Mouse (Mus musculus): Measurements from ENCODE around the gene Hdhd5. TPM values are rescaled to one million over a fixed set of nuclear protein-coding genes. Genes with fewer than 3 reads are reported as not detected.

The Hdhd5 gene
- polyA plus RNA-seq, 1 experiment from 2014 or later = 15.6 TPM

DNA sequence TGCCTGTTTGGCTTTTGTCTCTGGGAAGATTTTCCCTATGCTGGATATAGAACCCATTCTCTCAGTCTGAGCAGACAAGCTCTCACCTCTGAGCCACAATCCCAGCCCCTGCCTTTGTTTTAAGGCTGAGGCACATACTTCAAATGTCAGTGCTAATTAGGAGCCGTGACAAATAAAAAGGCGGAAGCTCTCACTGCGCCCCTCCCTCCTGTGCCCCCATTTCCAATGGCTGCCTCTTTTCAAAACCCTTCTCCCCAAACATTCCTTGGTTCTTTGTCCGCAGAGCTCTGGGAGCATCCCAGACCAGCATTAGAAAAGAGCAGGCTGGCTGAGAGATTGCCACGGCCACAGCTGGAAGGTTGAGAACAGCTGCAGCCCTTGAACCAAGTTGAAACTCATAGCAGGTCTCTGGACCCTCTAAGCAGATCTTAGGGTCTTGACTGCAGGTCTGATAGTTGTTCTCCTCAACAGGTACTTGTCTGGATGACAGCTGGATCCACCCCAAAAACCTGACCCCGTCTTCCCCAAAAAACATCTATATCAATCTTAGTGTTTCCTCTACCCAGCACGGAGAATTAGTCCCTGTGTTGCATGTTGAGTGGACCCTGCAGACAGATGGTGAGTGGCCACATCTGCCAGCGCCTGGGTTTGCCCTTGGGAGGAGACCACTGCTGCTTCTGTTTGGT lies 58.5 kb downstream of the Hdhd5 start:
- H3K4me3 ChIP-seq (ENCODE audit: low read depth, low read length) = no peak overlapping the region
- no peak overlapping the region for H3K27ac ChIP-seq (ENCODE audit: low read depth)
- no peak for TF ChIP-seq CTCF (IDR thresholded peaks at IDR 0.05; ENCODE audit: low read depth)
- H3K4me2 ChIP-seq = no peak overlapping the region
- no peaks in the 10 kb centered on the region for H3K4me1 ChIP-seq (ENCODE audit: insufficient read depth)
- H3K27me3 ChIP-seq (ENCODE audit: insufficient read depth, low read length) = no peaks in the 10 kb centered on the region
- no peak for ATAC-seq (ENCODE audit: insufficient read depth)
- 40% methylated on average over 8 of the region's 8 CpGs for WGBS
- no peak overlapping the region for H3K9ac ChIP-seq
- H3K36me3 ChIP-seq (ENCODE audit: insufficient read depth) = no peaks in the 10 kb centered on the region
- DNase-seq = no peak
- H3K9me3 ChIP-seq (ENCODE audit: low read depth, low read length) = no peaks in the 10 kb centered on the region

DNA sequence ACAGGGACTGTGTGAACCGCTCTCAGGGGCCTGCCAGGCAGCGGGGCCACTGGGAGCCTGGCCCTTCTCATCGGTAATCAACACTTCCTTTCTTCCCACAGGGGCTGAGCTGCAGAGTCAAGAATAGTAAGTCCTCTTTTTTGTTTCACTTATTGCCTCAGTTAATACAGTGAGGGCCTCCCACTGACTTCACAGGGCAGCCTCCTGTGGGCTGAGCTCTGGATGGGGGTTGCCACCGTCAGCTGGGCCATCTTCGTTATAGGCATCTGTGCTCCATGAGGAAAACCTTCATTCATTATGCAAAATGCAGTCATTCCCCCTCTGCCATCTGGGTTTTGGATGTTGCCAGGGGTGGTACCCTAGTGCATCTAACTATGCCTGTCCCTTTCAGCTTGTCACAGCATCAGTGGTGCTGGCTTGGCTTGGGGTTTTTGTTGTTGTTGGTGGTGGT lies 59.1 kb downstream of the Hdhd5 start:
- no peak for ATAC-seq (ENCODE audit: insufficient read depth)

DNA sequence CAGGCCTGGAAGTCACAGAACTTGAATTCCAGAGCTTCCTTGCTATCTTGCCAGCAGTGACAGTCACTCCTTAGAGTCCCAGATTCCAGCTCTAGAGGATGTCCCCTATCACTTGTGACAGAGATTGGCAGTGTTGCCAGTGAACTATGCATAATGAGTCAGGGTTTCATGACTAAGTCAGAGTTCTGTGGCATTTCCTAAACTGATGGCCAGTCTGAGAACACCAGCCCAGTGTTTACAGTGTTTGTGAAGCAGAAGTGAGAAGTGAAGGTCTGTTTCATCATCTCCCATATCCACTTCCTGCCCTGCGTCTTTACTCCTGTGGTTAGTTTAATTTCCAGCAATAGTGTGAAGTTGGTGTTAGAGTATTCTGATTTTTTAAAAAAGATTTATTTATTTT lies 60.5 kb downstream of the Hdhd5 start:
- Histone ChIP-seq H3K9ac (no peak overlapping the region), H3K4me1 (ENCODE audit: insufficient read depth) (no peaks in the 10 kb centered on the region), H3K9me3 (ENCODE audit: low read depth, low read length) (no peaks in the 10 kb centered on the region), H3K4me2 (no peak overlapping the region), H3K36me3 (ENCODE audit: insufficient read depth) (no peaks in the 10 kb centered on the region), H3K27ac (ENCODE audit: low read depth) (no peak overlapping the region), H3K4me3 (ENCODE audit: low read depth, low read length) (no peak overlapping the region), H3K27me3 (ENCODE audit: insufficient read depth, low read length) (no peaks in the 10 kb centered on the region)
- ATAC-seq (ENCODE audit: insufficient read depth) (no peak), DNase-seq (no peak)
- WGBS = 41% methylated on average over 1 of the region's 1 CpGs
- TF ChIP-seq CTCF (IDR thresholded peaks at IDR 0.05; ENCODE audit: low read depth) = no peak

More for the DNA sequence above, 59.1 kb downstream of the Hdhd5 start:
- WGBS = 26% methylated on average over 5 of the region's 5 CpGs
- Histone ChIP-seq H3K27ac (ENCODE audit: low read depth) (no peak overlapping the region), H3K4me2 (no peak overlapping the region), H3K4me3 (ENCODE audit: low read depth, low read length) (no peak overlapping the region), H3K27me3 (ENCODE audit: insufficient read depth, low read length) (no peaks in the 10 kb centered on the region), H3K9ac (no peak overlapping the region), H3K9me3 (ENCODE audit: low read depth, low read length) (no peaks in the 10 kb centered on the region), H3K4me1 (ENCODE audit: insufficient read depth) (no peaks in the 10 kb centered on the region), H3K36me3 (ENCODE audit: insufficient read depth) (no peaks in the 10 kb centered on the region)
- no peak for TF ChIP-seq CTCF (IDR thresholded peaks at IDR 0.05; ENCODE audit: low read depth)
- DNase-seq = no peak

DNA sequence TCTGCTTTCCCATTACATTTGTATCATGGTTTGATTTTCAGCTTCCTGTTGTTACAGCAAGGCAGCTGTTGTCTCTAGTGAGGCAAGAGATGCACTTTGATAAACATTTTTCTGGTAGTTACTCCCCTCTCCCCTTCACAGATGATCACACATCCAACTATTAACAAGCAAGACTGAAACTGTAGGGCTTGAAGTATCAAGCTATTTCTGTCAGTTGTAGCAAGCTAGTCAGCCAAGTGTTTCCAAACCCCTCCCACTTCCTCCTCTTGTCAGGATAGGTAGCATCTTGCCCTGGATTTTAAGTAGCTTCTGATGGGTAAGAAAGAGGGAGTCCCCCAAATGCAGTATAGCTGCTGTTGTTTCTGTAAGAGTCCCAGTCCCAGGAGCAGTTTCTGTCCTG lies 61.3 kb downstream of the Hdhd5 start:
- DNase-seq (no peak), ATAC-seq (ENCODE audit: insufficient read depth) (no peak)
- Histone ChIP-seq H3K9me3 (ENCODE audit: low read depth, low read length) (no peaks in the 10 kb centered on the region), H3K36me3 (ENCODE audit: insufficient read depth) (no peaks in the 10 kb centered on the region), H3K4me3 (ENCODE audit: low read depth, low read length) (no peak overlapping the region), H3K27ac (ENCODE audit: low read depth) (no peak overlapping the region), H3K4me2 (no peak overlapping the region), H3K27me3 (ENCODE audit: insufficient read depth, low read length) (peaks cover 4% of the 10 kb centered on the region; the same call in 1 of the 2 replicates), H3K9ac (no peak overlapping the region), H3K4me1 (ENCODE audit: insufficient read depth) (no peaks in the 10 kb centered on the region)
- TF ChIP-seq CTCF (IDR thresholded peaks at IDR 0.05; ENCODE audit: low read depth) = no peak

DNA sequence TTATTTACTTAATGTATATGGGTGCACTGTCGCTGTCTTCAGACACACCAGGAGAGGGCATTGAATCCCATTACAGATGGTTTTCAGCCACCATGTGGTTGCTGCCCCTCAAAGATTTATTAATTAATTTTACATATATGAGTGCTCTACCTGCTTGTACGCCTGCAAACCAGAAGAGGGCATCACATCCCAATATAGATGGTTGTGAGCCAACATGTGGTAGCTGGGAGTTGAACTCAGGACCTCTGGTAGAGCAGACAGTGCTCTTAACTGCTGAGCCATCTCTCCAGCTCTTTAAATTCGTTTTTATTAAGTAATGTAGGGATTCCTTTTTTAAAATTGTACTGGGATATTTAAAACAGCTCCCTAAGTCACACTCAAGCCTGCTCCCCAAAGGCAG lies 61.9 kb downstream of the Hdhd5 start:
- WGBS = 67% methylated on average over 3 of the region's 3 CpGs
- no peaks in the 10 kb centered on the region for H3K36me3 ChIP-seq (ENCODE audit: insufficient read depth)
- no peak overlapping the region for H3K4me2 ChIP-seq
- peak; percentile 26; the same call in 1 of the 2 replicates for TF ChIP-seq CTCF (IDR thresholded peaks at IDR 0.05; ENCODE audit: low read depth)
- DNase-seq (no peak), ATAC-seq (ENCODE audit: insufficient read depth) (no peak)
- H3K27ac ChIP-seq (ENCODE audit: low read depth) = no peak overlapping the region
- no peaks in the 10 kb centered on the region for H3K9me3 ChIP-seq (ENCODE audit: low read depth, low read length)
- H3K4me1 ChIP-seq (ENCODE audit: insufficient read depth) = 0 out of 2 replicates have a peak, but pooled peaks cover under 1% of the 10 kb centered on the region
- H3K9ac ChIP-seq = no peak overlapping the region
- peaks cover 8% of the 10 kb centered on the region; the same call in 1 of the 2 replicates for H3K27me3 ChIP-seq (ENCODE audit: insufficient read depth, low read length)
- no peak overlapping the region for H3K4me3 ChIP-seq (ENCODE audit: low read depth, low read length)

DNA sequence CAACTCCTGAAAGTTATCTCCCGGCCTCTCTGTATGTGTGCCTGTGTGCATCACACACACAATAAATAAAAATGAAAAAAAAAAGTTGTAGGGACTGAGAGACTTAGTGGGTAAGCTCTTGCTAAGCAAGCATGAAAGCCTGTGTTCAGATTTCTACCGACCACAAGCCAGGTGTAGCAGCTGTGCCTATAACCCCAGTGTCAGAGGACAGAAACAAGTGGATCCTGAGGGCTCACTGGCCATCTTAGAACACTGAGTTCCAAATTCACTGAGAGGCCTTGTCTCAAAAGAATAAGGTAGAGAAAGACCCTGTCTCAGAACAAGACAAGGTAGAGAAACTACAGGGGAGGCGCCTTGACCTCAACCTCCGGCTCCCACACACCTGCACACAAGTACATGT lies 62.9 kb downstream of the Hdhd5 start:
- H3K9ac ChIP-seq = no peak overlapping the region
- TF ChIP-seq CTCF (IDR thresholded peaks at IDR 0.05; ENCODE audit: low read depth) = no peak
- H3K27ac ChIP-seq (ENCODE audit: low read depth) = no peak overlapping the region
- no peak for ATAC-seq (ENCODE audit: insufficient read depth)
- peaks cover 17% of the 10 kb centered on the region; the same call in 1 of the 2 replicates for H3K27me3 ChIP-seq (ENCODE audit: insufficient read depth, low read length)
- no peak overlapping the region for H3K4me3 ChIP-seq (ENCODE audit: low read depth, low read length)
- DNase-seq = no peak
- H3K4me2 ChIP-seq = no peak overlapping the region
- WGBS = 86% methylated on average over 4 of the region's 4 CpGs
- no peaks in the 10 kb centered on the region for H3K9me3 ChIP-seq (ENCODE audit: low read depth, low read length)
- peaks cover 8% of the 10 kb centered on the region; the same call in 1 of the 2 replicates for H3K4me1 ChIP-seq (ENCODE audit: insufficient read depth)
- no peaks in the 10 kb centered on the region for H3K36me3 ChIP-seq (ENCODE audit: insufficient read depth)

DNA sequence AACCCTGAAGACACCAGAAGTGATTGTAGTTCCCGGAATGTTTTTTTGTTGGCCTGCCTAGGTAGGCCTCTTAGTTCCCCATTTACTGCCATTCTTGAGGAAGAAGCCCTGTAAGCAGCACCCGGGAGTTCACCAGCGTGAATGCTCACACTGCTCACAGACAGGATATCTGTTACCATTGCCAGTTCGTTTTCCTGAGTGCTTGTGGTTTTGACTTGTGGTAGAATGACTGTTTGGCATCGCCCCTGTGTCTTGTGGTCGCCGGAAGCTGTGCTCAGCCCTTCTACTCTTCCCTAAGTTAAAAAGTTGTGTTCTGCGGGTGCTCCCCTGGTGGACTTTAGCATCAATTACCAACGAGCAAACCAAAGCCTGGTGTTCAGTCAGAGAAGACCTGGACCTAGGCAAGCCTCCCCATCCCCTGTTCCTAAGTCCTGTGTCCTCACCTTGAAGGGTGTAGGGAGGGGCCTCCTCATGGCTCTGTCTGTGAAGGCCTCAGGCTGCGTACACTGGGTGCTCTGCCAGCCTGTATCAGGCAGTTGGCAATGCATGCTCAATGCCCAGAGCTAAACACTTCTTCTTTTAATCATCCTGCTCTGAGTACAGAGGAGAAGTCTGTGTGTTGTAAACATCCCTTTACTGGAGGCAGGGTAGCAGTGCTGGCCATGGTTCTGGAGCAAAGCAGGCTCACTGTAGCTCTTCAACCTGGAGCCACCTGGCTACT lies 64.3 kb downstream of the Hdhd5 start:
- WGBS = 80% methylated on average over 10 of the region's 10 CpGs
- Histone ChIP-seq H3K27ac (ENCODE audit: low read depth) (no peak overlapping the region), H3K9me3 (ENCODE audit: low read depth, low read length) (no peaks in the 10 kb centered on the region), H3K4me2 (no peak overlapping the region), H3K4me1 (ENCODE audit: insufficient read depth) (peaks cover 8% of the 10 kb centered on the region; the same call in 1 of the 2 replicates), H3K4me3 (ENCODE audit: low read depth, low read length) (no peak overlapping the region), H3K27me3 (ENCODE audit: insufficient read depth, low read length) (peaks cover 30% of the 10 kb centered on the region), H3K36me3 (ENCODE audit: insufficient read depth) (no peaks in the 10 kb centered on the region), H3K9ac (no peak overlapping the region)
- ATAC-seq (ENCODE audit: insufficient read depth) (no peak), DNase-seq (no peak)
- TF ChIP-seq CTCF (IDR thresholded peaks at IDR 0.05; ENCODE audit: low read depth) = no peak

Measured in lung, embryonic 14.5 days (tissue).